Mouse (Mus musculus) liver, adult (tissue): ENCODE data around the gene Ache.
A peak's percentile ranks its signal among the peaks of the same experiment; 100 is the strongest.

Source experiments
- GATA4 ChIP-seq: IDR thresholded peaks from 2 replicates; pipeline ENCODE4 v1.6.1; 2014; ENCODE audit warnings: mild to moderate bottlenecking, low read length; ENCODE audit not compliant: insufficient replicate concordance

Gene Ache

GRCm38 (mm10) chr5:137308356-137308755 is 21.0 kb downstream of the Ache start:
- no peak for TF ChIP-seq GATA4

DNA sequence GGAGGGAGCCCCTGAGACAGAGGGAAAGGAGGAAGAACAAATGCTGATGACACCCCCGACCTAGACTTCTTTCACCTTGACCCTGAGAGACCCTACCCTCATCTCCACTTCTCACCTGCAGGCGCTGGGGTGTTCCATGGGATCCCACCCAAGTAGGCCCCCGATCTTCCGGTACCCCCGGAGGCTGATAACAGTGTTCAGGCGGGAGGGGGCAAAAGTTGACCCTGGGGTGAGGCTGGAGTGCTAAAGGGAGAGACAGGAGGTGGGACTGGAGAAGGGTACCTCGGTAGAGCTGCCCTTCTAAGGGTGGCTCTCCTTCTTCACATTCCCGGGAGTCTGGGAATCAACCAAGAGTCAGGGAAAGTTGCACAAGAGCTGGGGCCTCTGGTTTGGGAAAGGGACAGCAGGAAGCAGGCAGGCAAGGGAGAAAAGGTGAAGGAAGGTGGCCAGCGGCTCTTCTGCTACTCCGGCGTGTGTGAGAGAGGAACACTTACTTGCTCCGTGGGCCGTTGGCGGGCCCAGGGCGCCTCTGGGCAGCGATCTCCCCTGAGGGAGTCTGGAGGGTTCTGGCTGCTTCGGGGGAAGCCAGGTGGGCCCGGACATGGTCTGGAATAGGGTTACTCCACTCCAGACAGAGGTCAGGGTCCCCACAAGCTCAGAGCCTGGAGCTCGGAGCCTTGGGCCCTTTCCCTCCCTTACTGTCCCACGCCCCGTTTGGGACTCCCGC is 26.3 kb downstream of the Ache start:
- no peak for TF ChIP-seq GATA4

DNA sequence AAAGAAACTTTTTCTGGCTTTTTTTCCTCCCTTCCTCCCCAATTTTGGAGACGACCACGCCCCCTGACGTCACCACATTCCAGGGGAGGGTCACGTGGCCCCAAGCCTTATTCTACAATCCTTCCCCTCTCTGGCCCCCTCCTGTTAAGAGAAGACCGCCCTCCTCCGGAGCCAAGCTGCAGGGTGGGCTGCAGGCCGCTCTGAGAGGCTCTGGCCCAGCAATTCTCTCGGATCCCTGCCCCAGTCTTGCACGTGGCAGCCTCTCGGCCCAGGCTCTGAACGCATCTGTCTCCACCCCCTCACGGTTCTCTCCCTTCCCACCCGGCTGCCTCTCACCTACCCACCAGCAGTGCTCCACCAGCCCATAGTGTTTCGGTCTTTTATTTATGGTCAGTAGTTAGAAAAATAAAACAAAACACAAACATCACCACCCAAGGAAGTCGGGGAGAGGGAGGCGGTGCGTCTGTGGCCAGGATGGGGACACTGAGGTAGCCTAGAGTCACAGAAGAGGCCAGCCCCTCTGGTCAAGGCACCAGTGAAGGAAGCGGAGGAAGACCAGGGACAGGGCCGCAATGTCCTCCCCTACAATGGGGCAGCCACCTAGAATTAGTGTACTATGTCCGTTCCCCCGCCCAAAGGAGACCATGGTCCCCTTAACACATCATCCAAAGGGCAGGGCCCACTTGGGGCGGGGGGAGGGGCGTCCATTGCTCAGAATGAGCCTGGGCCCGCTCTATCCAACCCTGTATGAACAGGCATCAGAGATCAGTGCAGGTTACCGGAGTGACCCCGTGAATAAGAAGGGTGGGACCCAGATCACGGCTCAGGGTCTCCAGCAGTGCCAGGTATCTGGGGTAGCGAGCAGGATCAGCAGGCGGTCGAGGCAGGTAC is 27.1 kb downstream of the Ache start, which contains the start of gene Trip6:
Gene Trip6 (minus strand): TSS at position 212 of the 891 bp plus-strand sequence.
- TF ChIP-seq GATA4, result no peak

DNA sequence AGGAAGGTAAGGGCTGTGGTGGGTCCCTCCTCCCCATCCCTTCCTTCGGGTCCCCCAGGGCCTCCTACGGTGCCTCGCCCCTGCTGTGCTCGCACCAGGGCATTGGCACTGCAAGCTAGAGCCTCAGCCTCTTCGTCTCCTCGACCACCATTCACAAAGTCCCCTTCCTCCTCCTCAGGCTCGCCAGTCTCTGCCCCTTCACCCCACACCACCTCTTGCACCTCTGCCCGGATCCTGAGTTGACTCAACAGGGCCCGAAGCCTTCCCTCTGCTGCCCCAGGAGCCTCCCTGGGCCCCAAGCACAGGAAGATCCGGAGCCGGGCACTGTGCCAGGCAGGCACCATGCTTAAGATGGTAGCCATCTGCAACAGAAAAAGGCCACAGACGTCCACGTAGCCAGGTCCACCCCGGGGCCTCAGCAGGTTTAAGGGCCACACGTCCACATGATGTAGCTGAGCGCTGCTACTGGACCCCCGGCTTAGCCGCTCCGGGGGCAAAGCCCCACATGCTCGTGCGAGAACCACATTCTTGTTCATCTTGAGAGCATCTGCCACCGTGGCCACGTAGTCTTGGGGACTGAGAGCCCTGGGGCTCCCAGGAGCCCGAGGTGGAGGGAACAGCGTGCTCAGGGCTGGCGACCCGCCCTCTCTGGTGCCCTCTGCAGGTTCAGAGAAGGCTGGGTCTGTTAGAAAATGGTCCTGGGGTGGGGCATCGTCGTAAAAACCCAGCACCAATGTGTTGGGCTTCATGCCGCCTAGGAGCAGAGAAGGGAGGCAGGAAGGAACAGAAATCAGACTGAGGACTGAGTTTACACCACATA is 28.0 kb downstream of the Ache start:
- TF ChIP-seq GATA4, result no peak

DNA sequence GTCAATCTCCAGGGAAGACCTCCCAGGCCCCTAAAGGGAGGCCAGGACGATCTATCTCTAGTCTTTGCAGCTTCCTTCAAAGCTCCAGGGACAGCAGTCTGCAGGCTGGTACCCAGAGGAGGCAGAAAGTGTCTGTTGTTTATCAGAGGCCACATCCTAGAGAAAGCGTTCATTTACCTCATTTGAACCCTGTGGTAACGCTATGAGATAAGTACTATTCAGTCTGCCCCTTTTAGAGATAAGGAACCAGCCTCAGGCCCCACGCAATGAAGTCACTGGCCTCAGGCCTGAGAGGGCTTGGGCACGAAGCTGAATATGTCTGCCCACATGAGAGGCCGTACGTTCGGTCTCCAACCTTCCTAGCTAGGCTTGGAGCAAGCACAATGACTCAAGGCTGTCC is 30.0 kb downstream of the Ache start:
- no peak for TF ChIP-seq GATA4

GRCm38 (mm10) chr5:137318570-137318969 is 31.3 kb downstream of the Ache start:
- TF ChIP-seq GATA4, result no peak

- TF ChIP-seq GATA4, result no peak
Measured at GRCm38 (mm10) chr5:137320996-137321395, 33.7 kb downstream of the Ache start.

DNA sequence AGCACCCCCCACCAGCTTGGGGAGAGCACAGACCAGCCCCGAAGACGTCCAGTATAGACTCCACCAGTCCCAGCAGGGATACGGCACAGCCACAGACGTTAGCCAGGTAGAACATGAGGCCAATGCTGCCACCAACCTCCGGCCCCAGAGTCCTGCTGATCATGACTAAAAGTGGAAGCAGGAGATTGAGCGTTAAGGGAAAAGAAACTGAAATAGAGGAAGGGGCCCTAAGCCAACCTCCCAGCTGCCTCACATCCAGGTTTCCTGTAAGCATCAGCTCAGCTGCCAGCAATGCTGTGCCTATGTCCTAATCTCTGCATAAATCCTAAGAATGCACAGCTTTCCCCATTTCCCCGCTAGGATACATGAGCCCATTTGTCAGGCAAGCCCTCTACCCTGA is 43.6 kb downstream of the Ache start:
- no peak for TF ChIP-seq GATA4

DNA sequence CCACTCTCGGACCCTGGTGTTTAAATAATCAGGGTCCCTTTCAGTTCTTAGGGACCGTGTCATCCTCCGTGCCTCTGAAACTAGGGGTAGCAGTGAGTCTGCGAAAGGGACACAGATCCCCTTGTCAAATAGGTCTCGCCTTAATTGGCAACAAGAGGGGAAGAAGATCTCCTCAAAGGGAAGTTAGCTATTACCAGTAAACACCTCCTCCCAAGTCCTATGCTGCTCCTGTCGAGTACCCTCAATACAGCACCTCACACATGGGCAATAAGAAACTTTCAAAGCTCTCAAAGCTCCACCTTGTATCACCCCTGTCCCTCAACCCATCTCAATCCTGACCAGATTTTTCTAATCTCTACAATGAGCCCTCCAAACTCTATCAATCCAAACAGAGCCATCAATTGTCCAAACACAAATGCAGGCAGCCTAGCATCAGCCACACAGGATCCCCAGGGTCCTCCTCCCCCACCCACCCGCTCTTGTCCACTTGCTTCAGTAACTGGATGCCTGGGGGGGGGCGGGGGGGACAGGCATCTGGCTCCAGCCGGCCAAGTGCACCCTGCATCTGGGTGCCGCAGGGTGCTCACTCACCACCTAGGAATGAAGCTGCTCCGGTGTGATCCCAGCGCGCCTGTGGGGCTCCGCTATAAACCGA is 45.7 kb downstream of the Ache start:
- TF ChIP-seq GATA4, result no peak

- no peak for TF ChIP-seq GATA4
Measured at GRCm38 (mm10) chr5:137333512-137334174, 46.3 kb downstream of the Ache start, which contains the start of gene Slc12a9. Gene Slc12a9, minus strand, starts transcription at chr5:137333597.

- TF ChIP-seq GATA4, result no peak
Measured at GRCm38 (mm10) chr5:137334317-137334716, 47.0 kb downstream of the Ache start.

DNA sequence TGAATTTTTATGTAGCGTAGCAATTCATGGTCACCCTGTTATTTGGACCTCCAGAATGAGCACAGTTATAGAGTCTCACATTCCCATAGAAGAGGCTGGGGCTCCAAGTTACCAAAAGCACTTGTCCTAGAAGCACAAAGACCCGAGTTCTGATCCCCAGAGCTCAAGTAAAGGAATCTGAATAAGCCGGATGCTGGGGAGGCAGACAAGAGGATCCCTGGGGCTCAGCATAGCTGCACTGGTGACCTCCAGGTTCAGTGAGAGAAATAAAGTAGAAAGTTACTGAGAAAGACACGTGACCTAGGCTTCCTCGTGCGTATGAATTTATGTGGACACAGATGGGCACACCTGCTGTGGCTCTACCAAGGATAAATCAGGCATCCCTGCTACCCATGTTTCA is 47.7 kb downstream of the Ache start:
- no peak for TF ChIP-seq GATA4

DNA sequence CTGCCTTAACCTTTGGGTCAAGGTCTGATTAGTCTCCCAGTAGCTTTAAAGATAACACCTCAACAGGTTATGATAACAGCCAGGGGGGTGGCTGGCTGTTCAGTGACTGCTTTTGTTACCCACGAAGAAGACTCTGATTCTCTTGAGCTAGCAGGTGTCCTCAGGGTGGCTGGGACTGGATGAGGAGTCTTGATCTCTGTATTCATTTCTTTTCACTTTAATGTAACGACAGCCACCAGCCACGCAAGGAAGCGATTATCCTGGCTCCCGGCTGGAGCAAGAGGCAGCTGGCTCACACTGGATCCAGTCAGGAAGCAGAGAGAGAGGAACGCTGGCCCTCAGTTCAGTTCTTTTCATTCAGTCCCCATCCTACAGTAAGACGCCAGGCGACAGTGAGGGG is 49.9 kb downstream of the Ache start:
- TF ChIP-seq GATA4, result no peak

DNA sequence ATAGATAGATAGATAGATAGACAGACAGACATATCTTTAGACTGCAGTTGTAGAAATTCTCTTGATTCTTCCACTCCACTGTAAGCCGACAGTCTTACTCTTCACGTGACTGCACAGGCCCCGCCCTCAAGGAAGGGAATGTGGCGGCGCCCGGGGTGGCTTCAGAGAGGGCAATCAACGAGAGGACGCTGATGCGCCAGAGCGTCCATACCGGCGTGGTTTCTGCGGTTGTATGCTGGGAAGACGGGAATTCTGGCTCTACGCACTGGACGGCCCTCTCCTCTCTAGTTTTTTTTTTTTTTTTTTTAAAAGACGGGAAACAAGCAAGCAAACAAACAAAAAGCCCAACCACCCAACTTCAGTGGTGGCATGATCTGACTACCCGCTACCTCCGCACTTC is 50.9 kb downstream of the Ache start:
- TF ChIP-seq GATA4, result no peak

DNA sequence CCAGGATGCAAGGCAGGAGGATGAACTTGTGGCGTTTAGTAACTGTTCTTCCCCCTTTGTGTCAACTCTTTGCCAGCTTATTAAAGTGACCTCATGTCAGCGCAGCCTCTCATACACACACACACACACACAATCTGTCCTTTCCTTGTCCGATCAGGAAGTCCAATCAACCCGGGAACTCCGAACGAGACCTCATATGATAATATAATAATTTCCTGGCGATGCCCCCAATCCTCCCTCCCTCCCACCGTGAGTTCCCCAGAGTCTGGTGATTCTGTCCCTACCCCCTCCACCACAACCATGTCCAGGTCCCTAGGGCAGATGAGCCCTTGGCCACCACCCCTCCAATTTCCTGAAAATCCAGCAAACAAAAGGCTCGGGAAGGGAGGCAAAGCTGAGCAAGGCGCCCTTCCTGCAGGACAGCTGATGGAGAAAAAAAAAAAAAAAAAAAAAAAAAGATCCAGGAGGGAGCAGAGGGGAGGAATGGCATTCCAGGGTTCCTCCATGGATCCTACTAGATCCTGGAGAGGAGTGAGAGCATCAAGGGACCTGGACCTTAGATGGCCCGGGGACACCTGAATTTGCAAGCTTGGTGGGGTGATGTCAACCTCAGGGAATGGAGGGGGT is 51.5 kb downstream of the Ache start:
- peak; percentile 72; the same call in 1 of the 2 replicates for TF ChIP-seq GATA4
